Mouse (Mus musculus): ENCODE data around the gene Adamts8.

The Adamts8 gene

GRCm38 (mm10) chr9:30993106-30993505 lies 50.7 kb downstream of the Adamts8 start:
- DNase-seq: no peak

- DNase-seq: no peak
Measured at GRCm38 (mm10) chr9:30996590-30997562, 54.5 kb downstream of the Adamts8 start.

- no peak for DNase-seq
Measured at GRCm38 (mm10) chr9:31000641-31001040, 58.3 kb downstream of the Adamts8 start.

GRCm38 (mm10) chr9:31002528-31002927 lies 60.2 kb downstream of the Adamts8 start:
- DNase-seq: no peak

GRCm38 (mm10) chr9:31009334-31009733 lies 67.0 kb downstream of the Adamts8 start:
- no peak for DNase-seq

GRCm38 (mm10) chr9:31010040-31010439 lies 67.7 kb downstream of the Adamts8 start:
- DNase-seq: no peak

GRCm38 (mm10) chr9:31010749-31011148 lies 68.4 kb downstream of the Adamts8 start:
- DNase-seq: no peak

- DNase-seq: no peak
Measured at GRCm38 (mm10) chr9:31011533-31011932, 69.2 kb downstream of the Adamts8 start.

- DNase-seq: no peak
Measured at GRCm38 (mm10) chr9:31012674-31013073, 70.3 kb downstream of the Adamts8 start.

GRCm38 (mm10) chr9:31013415-31013814 lies 71.1 kb downstream of the Adamts8 start:
- DNase-seq: no peak

Data from B cell, adult 2 months (primary cell).